Mouse (Mus musculus) lung, embryonic 16.5 days (tissue): ENCODE data around the gene Dis3. TPM values are rescaled to one million over a fixed set of nuclear protein-coding genes. Genes with fewer than 3 reads are reported as not detected.

Experiments
- ATAC-seq: fragments of 200-750 bp; cut with Nextera tagmentation; 2 replicates; pipeline ENCODE4 v1.8.0; 2017; ENCODE audit warnings: low read depth, mild to moderate bottlenecking, moderate library complexity
- H3K27ac ChIP-seq: fragments of 300-500 bp; sonication (generic); 2 replicates; pipeline ENCODE4 v1.5.1; 2014; ENCODE audit warnings: mild to moderate bottlenecking, control low read depth, low read length
- H3K27me3 ChIP-seq: fragments of 300-500 bp; sonication (generic); 2 replicates; pipeline ENCODE4 v1.6.1; 2014; ENCODE audit warnings: low read depth, low read length, mixed read lengths; ENCODE audit not compliant: control insufficient read depth, insufficient read depth
- H3K36me3 ChIP-seq: fragments of 300-500 bp; sonication (generic); 2 replicates; pipeline ENCODE4 v1.6.1; 2014; ENCODE audit warnings: low read length; ENCODE audit not compliant: control insufficient read depth, insufficient read depth
- H3K4me1 ChIP-seq: fragments of 300-500 bp; sonication (generic); replicated peaks from 2 replicates; pipeline ENCODE4 v1.6.1; 2014; ENCODE audit warnings: low read length, mixed read lengths; ENCODE audit not compliant: control insufficient read depth, insufficient read depth
- H3K4me2 ChIP-seq: fragments of 300-500 bp; sonication (generic); 2 replicates; pipeline ENCODE4 v1.6.1; 2014; ENCODE audit warnings: low read depth, low read length, control low read depth
- H3K4me3 ChIP-seq: fragments of 300-500 bp; sonication (generic); 2 replicates; pipeline ENCODE4 v1.5.1; 2014; ENCODE audit warnings: mild to moderate bottlenecking, low read length, control low read depth
- H3K9ac ChIP-seq: fragments of 300-500 bp; sonication (generic); 2 replicates; pipeline ENCODE4 v1.6.1; 2014; ENCODE audit warnings: low read length, control low read depth
- H3K9me3 ChIP-seq: fragments of 300-500 bp; sonication (generic); 2 replicates; pipeline ENCODE4 v1.6.1; 2016; ENCODE audit warnings: low read length; ENCODE audit not compliant: control insufficient read depth
- WGBS: fragments of 180-500 bp; shearing (Covaris S2); extraction: QIAGEN DNeasy Blood & Tissue Kit; methylation state at CpG from one replicate; pipeline ENCODE4 v1.1.7; 2014; 5-methylcytosine and 5-hydroxymethylcytosine counted together
- polyA plus RNA-seq: library from polyadenylated mRNA; unstranded; fragments of >200 nt; fragmentation: Nextera tagmentation; extraction: Ambion mirVana; gene quantifications from 2 replicates; pipeline ENCODE4 v1.2.1, GENCODE M21; 2015

The Dis3 gene
- polyA plus RNA-seq, 1 experiment from 2014 or later, result 26.9 TPM

- Histone ChIP-seq H3K36me3 (peaks cover 10% of the 10 kb centered on the region; the same call in 1 of the 2 replicates), H3K9ac (no peak overlapping the region), H3K4me3 (no peak overlapping the region), H3K9me3 (no peaks in the 10 kb centered on the region), H3K4me2 (no peak overlapping the region), H3K27ac (no peak overlapping the region), H3K4me1 (no peaks in the 10 kb centered on the region), H3K27me3 (no peaks in the 10 kb centered on the region)
- ATAC-seq, result no peak
- 69% methylated on average over 5 of the region's 5 CpGs for WGBS
Observed at GRCm38 (mm10) chr14:99032596-99032995, 67.0 kb downstream of the Dis3 start.

- ATAC-seq, result no peak
- 83% methylated on average over 5 of the region's 5 CpGs for WGBS
- H3K4me1 ChIP-seq, result no peaks in the 10 kb centered on the region
Observed at GRCm38 (mm10) chr14:99031337-99031873, 68.2 kb downstream of the Dis3 start.

GRCm38 (mm10) chr14:99029987-99030386 is 69.6 kb downstream of the Dis3 start:
- no peak overlapping the region for H3K27ac ChIP-seq
- 29% methylated on average over 5 of the region's 5 CpGs for WGBS
- H3K9ac ChIP-seq, result no peak overlapping the region
- H3K4me2 ChIP-seq, result no peak overlapping the region
- peak; percentile 68; the same call in 1 of the 2 replicates for ATAC-seq
- no peaks in the 10 kb centered on the region for H3K4me1 ChIP-seq
- H3K4me3 ChIP-seq, result no peak overlapping the region
- no peaks in the 10 kb centered on the region for H3K27me3 ChIP-seq
- no peaks in the 10 kb centered on the region for H3K9me3 ChIP-seq
- peaks cover 7% of the 10 kb centered on the region; the same call in 1 of the 2 replicates for H3K36me3 ChIP-seq

More at GRCm38 (mm10) chr14:99031337-99031873, 68.2 kb downstream of the Dis3 start:
- H3K36me3 ChIP-seq, result peaks cover 7% of the 10 kb centered on the region; the same call in 1 of the 2 replicates
- no peak overlapping the region for H3K4me3 ChIP-seq
- H3K4me2 ChIP-seq, result no peak overlapping the region
- H3K27me3 ChIP-seq, result no peaks in the 10 kb centered on the region
- no peak overlapping the region for H3K9ac ChIP-seq
- H3K9me3 ChIP-seq, result no peaks in the 10 kb centered on the region
- H3K27ac ChIP-seq, result no peak overlapping the region

Other genes with a start within 250 kb of the Dis3 start
- gene Rpl36a-ps1, start 105.5 kb downstream of the Dis3 start, polyA plus RNA-seq, result 1.7 and 5.7 TPM in 2 replicates
- gene Mzt1, start 53.6 kb downstream of the Dis3 start, polyA plus RNA-seq, result 63.5 and 68.2 TPM in 2 replicates
- gene Bora, start 53.5 kb downstream of the Dis3 start, polyA plus RNA-seq, result 71.3 and 72.4 TPM in 2 replicates
- 17.5 and 19.9 TPM in 2 replicates for gene Pibf1, start 346 bp downstream of the Dis3 start, polyA plus RNA-seq
- gene Klf5, start 198.9 kb upstream of the Dis3 start, polyA plus RNA-seq, result 33.7 and 35.7 TPM in 2 replicates